Mouse (Mus musculus): ENCODE results near the gene Tymp.

GRCm38 (mm10) chr15:89334774-89335537, 41.9 kb downstream of the Tymp start:
- TF ChIP-seq CTCF (IDR thresholded peaks at IDR 0.05; ENCODE audit: low read depth) (no peak), EP300 (optimal IDR thresholded peaks at IDR 0.05) (no peak)
